Mouse (Mus musculus): ENCODE data around the gene Acoxl. TPM values are rescaled to one million over a fixed set of nuclear protein-coding genes. Genes with fewer than 3 reads are reported as not detected.

The Acoxl gene
- total RNA-seq, 2 experiments from 2014 or later, result not detected

GRCm38 (mm10) chr2:128067596-128067995 is 228.9 kb downstream of the Acoxl start:
- no peak for DNase-seq (ENCODE audit: low spot score)

GRCm38 (mm10) chr2:128068176-128068575 is 229.5 kb downstream of the Acoxl start:
- no peak for DNase-seq (ENCODE audit: low spot score)
- intact Hi-C loops (cut with DNase I), result no loop called here

More at GRCm38 (mm10) chr2:128067596-128067995, 228.9 kb downstream of the Acoxl start:
- intact Hi-C loops (cut with DNase I), result no loop called here

DNA sequence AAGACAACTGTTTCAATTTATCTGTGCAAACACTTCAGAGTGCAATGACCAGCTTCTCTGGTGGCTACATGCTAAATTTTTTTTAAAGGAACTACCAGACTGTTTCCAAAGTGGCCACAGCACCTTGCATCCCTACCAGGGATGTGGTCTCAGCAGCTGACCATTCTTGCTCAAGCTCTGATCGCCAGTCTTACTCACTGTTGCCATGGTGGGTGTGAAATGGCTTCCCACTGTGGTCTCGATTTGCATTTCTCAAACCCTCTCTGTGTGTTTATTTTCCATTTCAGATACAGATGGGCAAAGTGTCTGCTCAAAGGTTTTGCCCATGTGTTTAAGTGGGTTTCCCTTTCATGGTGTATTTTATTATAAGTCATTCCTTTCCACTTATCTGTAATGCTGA is 230.3 kb downstream of the Acoxl start:
- intact Hi-C loops (cut with DNase I), result no loop called here

GRCm38 (mm10) chr2:128071791-128072190 is 233.1 kb downstream of the Acoxl start:
- no peak for DNase-seq (ENCODE audit: low spot score)
- intact Hi-C loops (cut with DNase I), result no loop called here

More for the DNA sequence above, 230.3 kb downstream of the Acoxl start:
- DNase-seq (ENCODE audit: low spot score), result no peak

- no peak for DNase-seq (ENCODE audit: low spot score)
- intact Hi-C loops (cut with DNase I), result no loop called here
Measured at GRCm38 (mm10) chr2:128072944-128073343, 234.3 kb downstream of the Acoxl start.

GRCm38 (mm10) chr2:128073603-128074002 is 234.9 kb downstream of the Acoxl start:
- intact Hi-C loops (cut with DNase I), result no loop called here
- no peak for DNase-seq (ENCODE audit: low spot score)

GRCm38 (mm10) chr2:128076936-128077335 is 238.3 kb downstream of the Acoxl start:
- intact Hi-C loops (cut with DNase I), result no loop called here

DNA sequence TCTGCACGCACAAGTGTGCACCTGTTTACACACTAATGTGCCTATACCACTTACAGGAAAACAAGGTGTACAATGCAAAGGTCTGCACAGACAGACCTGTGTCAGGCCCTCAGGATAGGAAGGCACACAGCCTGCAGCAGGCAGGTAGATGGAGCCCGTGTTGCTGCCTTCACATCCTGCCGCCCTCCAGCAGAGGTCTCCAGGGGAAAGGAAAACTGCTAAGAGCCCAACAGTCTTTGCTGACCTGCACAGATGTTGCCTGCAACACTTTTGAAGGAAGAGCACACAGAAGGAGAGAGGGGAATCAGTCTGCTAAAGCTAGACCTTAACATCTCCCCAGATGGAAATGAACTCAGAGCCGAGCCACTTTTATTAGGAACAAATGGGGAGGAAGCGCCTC is 240.2 kb downstream of the Acoxl start:
- DNase-seq (ENCODE audit: low spot score), result no peak
- intact Hi-C loops (cut with DNase I), result loop anchor here (2.0 kb wide), 2 partner anchors 318 to 494 kb away; no protein-coding TSS in a partner anchor

More at GRCm38 (mm10) chr2:128076936-128077335, 238.3 kb downstream of the Acoxl start:
- DNase-seq (ENCODE audit: low spot score), result no peak

GRCm38 (mm10) chr2:128079316-128079715 is 240.6 kb downstream of the Acoxl start:
- no peak for DNase-seq (ENCODE audit: low spot score)
- intact Hi-C loops (cut with DNase I), result loop anchor here (2.0 kb wide), 2 partner anchors 317 to 493 kb away; no protein-coding TSS in a partner anchor

DNA sequence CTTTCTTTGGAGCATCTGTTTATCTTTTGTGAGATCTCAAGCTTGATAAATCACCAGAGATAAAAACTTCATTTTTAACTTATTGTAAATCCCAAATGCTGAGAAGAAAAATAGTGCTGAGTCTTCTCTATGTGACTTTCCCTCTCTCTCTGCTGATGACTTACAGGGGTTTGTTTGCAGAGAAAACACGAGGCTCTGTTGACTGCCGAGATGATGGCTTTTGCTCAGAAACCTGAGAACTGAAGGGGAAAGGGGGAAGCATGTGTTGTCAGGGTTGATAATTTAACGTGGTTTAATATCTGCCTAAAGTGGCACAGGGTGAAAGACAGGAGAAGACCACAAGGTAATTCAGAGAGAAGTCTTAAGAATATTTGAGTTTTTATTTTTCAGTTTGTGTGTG is 245.2 kb downstream of the Acoxl start:
- no peak for DNase-seq (ENCODE audit: low spot score)
- intact Hi-C loops (cut with DNase I), result no loop called here

GRCm38 (mm10) chr2:128084607-128085006 is 245.9 kb downstream of the Acoxl start:
- intact Hi-C loops (cut with DNase I), result no loop called here
- no peak for DNase-seq (ENCODE audit: low spot score)

- intact Hi-C loops (cut with DNase I), result no loop called here
- DNase-seq (ENCODE audit: low spot score), result no peak
Measured at GRCm38 (mm10) chr2:128085481-128085880, 246.8 kb downstream of the Acoxl start.

DNA sequence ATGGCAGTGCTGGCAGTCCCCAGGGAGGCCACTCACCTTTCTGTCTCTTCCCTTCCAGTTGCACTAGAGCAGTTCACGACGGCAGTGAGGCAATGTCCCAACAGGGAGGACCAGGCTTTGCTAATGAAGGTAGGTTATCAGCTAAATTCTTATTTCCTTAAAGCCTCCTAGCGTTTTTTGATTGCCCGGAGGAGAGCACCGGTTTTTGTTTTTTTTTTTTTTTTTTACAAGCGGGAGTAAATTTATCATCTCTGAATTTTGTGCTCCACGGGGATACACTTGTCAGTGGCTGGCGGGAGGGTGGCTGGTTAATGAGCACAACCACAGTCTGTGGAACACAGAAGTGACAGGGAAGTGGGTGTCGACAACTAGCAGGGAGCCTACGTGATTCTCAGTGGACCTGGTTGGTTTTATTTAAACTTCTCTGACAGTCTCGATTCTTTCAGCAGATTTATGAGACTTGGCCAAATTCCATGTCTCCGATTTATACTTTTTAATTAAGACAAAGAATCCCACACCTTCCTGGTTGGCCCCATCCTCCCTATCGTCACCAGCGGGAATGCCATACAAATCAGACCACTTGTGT is 247.7 kb downstream of the Acoxl start:
- DNase-seq (ENCODE audit: low spot score), result no peak
- intact Hi-C loops (cut with DNase I), result no loop called here

- intact Hi-C loops (cut with DNase I), result no loop called here
- no peak for DNase-seq (ENCODE audit: low spot score)
Measured at GRCm38 (mm10) chr2:128086996-128087526, 248.4 kb downstream of the Acoxl start.

DNA sequence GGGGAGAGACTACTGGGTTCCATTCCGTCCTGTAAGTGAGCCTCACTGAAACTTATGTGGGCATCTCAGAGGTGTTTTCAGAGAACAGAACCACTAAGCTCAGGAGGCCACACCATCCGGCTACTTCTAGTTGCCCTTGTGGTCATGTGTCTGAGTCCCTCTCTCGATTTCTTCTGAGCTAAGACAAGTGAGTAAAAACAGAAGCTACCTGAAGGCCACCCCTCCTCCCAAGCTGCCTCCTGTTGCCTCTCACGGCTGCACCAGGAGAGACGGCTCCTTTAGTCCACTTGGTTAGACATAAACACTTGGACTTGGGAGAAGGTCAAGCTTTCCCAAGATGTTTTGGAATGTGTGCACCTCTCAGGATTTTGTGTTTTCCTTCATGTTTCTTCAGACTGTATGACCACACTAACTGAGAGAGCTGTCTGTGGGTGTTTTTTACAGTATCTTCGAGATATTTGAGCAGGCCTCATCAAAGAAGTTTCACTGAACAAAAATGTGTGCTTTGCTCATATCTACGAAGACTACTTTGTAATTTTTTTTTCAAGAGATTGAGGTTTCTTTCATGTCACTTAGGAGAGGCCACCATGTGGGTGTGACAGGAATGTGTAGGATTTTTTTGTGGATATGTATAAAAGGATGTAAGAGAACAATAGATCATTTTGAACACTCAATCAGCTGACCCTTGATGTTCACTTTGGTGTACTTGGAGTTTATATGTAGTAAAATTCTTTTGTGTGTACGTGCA is 249.3 kb downstream of the Acoxl start:
- no peak for DNase-seq (ENCODE audit: low spot score)
- intact Hi-C loops (cut with DNase I), result no loop called here

GRCm38 (mm10) chr2:128090283-128090885 is 251.7 kb downstream of the Acoxl start:
- intact Hi-C loops (cut with DNase I), result no loop called here
- no peak for DNase-seq (ENCODE audit: low spot score)

GRCm38 (mm10) chr2:128091431-128092369 is 253.0 kb downstream of the Acoxl start:
- no peak for DNase-seq (ENCODE audit: low spot score)
- intact Hi-C loops (cut with DNase I), result no loop called here

DNA sequence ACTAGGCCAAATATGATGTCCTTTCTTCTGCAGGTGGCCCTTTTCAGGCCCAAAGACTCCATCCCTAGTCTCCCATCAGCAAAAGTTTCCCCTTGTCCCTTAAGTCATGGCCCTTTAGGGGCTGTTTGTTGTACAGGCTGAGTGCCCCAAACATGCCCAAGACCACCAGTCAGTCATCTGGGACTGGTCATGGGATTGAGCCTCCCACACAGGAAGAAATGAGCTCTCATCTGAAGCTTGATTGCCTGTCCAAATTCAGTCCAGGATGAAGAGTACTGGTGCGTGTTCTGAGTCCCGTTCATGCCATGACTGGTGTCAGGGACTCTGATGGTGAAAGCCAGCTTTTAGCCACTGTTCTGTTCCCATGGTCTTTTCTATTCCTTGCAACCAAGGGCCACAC is 253.8 kb downstream of the Acoxl start:
- intact Hi-C loops (cut with DNase I), result no loop called here
- DNase-seq (ENCODE audit: low spot score), result no peak

DNA sequence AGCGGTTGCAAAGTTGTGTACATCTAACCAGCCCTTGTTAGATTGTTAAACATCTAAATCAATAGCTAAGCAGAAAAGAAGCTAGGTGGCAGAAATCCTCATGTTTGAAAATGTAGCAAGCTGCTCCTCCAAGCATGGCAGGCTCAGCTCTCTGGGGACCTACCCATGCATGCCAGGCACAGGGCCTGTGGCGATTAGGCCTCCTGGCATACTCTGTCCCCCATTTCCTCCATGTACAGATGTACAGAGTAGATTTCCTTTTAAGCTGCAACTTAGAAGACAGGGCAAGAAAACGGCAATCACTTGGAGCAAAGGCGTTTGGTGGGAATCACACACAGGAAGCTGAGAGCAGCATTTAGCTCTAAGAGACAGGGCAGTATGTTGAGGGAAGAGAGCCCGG is 255.5 kb downstream of the Acoxl start:
- intact Hi-C loops (cut with DNase I), result no loop called here
- DNase-seq (ENCODE audit: low spot score), result no peak

DNA sequence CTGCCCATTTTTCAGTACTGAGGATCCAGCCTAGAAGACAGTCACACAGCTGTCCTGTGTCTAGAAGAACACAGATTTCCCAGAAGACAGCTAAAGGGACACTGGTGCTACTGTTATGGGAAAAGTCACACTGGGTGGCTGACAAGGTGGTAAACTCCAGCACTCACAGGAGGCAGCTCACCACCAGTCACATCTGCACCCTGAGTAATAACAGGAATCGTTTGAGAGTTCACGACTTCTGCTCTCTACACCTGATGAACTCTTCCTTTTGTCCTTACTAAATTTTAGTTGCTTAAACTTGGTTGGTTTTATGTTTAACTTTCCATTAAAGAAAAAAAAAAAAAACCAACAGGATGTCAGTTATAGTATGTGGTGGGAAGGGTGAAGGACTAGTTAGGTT is 255.9 kb downstream of the Acoxl start:
- no peak for DNase-seq (ENCODE audit: low spot score)
- intact Hi-C loops (cut with DNase I), result no loop called here

Measured in heart, postnatal 25 days (tissue).